Mouse (Mus musculus) intestine, embryonic 14.5 days (tissue): ENCODE results near the gene Kmo. TPM values are rescaled to one million over a fixed set of nuclear protein-coding genes. Genes with fewer than 3 reads are reported as not detected.

Experiments
- ATAC-seq: fragments of 200-750 bp; cut with Nextera tagmentation; replicated peaks from 2 replicates; pipeline ENCODE4 v1.8.0; 2017; ENCODE audit warnings: low read depth, moderate number of reproducible peaks, moderate TSS enrichment, moderate library complexity; ENCODE audit not compliant: low FRiP score, low TSS enrichment
- DNase-seq: peaks from one replicate; pipeline ENCODE4 v3.0.0-alpha.2; 2018; ENCODE audit warnings: low spot score
- H3K27ac ChIP-seq: fragments of 300-500 bp; sonication (generic); 2 replicates; pipeline ENCODE4 v1.5.1; 2014; ENCODE audit warnings: low read depth, mild to moderate bottlenecking, control low read depth
- H3K27me3 ChIP-seq: fragments of 300-500 bp; sonication (generic); replicated peaks from 2 replicates; pipeline ENCODE4 v1.6.1; 2014; ENCODE audit warnings: low read length, control low read depth; ENCODE audit not compliant: control insufficient read depth, insufficient read depth
- H3K36me3 ChIP-seq: fragments of 300-500 bp; sonication (generic); 2 replicates; pipeline ENCODE4 v1.6.1; 2014; ENCODE audit warnings: low read length, control low read depth; ENCODE audit not compliant: control insufficient read depth, insufficient read depth
- H3K4me1 ChIP-seq: fragments of 300-500 bp; sonication (generic); replicated peaks from 2 replicates; pipeline ENCODE4 v1.6.1; 2014; ENCODE audit warnings: low read length, control low read depth, mixed read lengths; ENCODE audit not compliant: control insufficient read depth, insufficient read depth
- H3K4me2 ChIP-seq: fragments of 300-500 bp; sonication (generic); 2 replicates; pipeline ENCODE4 v1.6.1; 2014; ENCODE audit warnings: low read length
- H3K4me3 ChIP-seq: fragments of 300-500 bp; sonication (generic); 2 replicates; pipeline ENCODE4 v1.5.1; 2014; ENCODE audit warnings: low read depth, low read length, control low read depth, mixed read lengths
- H3K9ac ChIP-seq: fragments of 300-500 bp; sonication (generic); 2 replicates; pipeline ENCODE4 v1.6.1; 2014; ENCODE audit warnings: mild to moderate bottlenecking, low read length
- H3K9me3 ChIP-seq: fragments of 300-500 bp; sonication (generic); 2 replicates; pipeline ENCODE4 v1.6.1; 2016; ENCODE audit warnings: low read length, control low read depth; ENCODE audit not compliant: control insufficient read depth
- WGBS: fragments of 180-500 bp; shearing (Covaris S2); extraction: QIAGEN DNeasy Blood & Tissue Kit; methylation state at CpG from one replicate; pipeline ENCODE4 v1.1.7; 2014; 5-methylcytosine and 5-hydroxymethylcytosine counted together
- polyA plus RNA-seq: library from polyadenylated mRNA; unstranded; fragments of >200 nt; fragmentation: Nextera tagmentation; extraction: Ambion mirVana; gene quantifications from 2 replicates; pipeline ENCODE4 v1.2.1, GENCODE M21; 2014

The Kmo gene
- polyA plus RNA-seq, 1 experiment from 2014 or later, result 0.46 TPM

- 40% methylated on average over 12 of the region's 12 CpGs for WGBS
- ATAC-seq, result 0 out of 2 replicates have a peak, but pooled peaks have one; percentile 1
Observed at GRCm38 (mm10) chr1:175693429-175693960, 73.3 kb downstream of the Kmo start.

GRCm38 (mm10) chr1:175698293-175698692, 78.1 kb downstream of the Kmo start, which contains the start of gene Wdr64:
TSS of gene Wdr64 (plus strand) at chr1:175698593.
- Histone ChIP-seq H3K9me3 (no peaks in the 10 kb centered on the region), H3K27me3 (no peaks in the 10 kb centered on the region), H3K4me1 (no peaks in the 10 kb centered on the region), H3K4me3 (no peak within 1 kb of the TSS), H3K36me3 (no peaks in the 10 kb centered on the region), H3K9ac (no peak within 1 kb of the TSS), H3K27ac (no peak within 1 kb of the TSS), H3K4me2 (no peak within 1 kb of the TSS)
- no peak for ATAC-seq
- DNase-seq, result no peak
- 63% methylated on average over 1 of the region's 1 CpGs for WGBS

More at GRCm38 (mm10) chr1:175693429-175693960, 73.3 kb downstream of the Kmo start:
- peak; percentile 58 for DNase-seq
- peaks cover 8% of the 10 kb centered on the region; the same call in 1 of the 2 replicates for H3K4me1 ChIP-seq
- no peaks in the 10 kb centered on the region for H3K36me3 ChIP-seq
- peak overlapping the region; percentile 32; the same call in 1 of the 2 replicates for H3K9ac ChIP-seq
- no peaks in the 10 kb centered on the region for H3K9me3 ChIP-seq
- peak overlapping the region; percentile 72 for H3K4me3 ChIP-seq
- H3K27ac ChIP-seq, result no peak overlapping the region
- H3K27me3 ChIP-seq, result no peaks in the 10 kb centered on the region
- H3K4me2 ChIP-seq, result peak overlapping the region; percentile 76

GRCm38 (mm10) chr1:175699375-175699774, 79.2 kb downstream of the Kmo start:
- ATAC-seq (no peak), DNase-seq (no peak)
- Histone ChIP-seq H3K4me1 (no peaks in the 10 kb centered on the region), H3K9ac (no peak overlapping the region), H3K4me3 (no peak overlapping the region), H3K27ac (no peak overlapping the region), H3K27me3 (no peaks in the 10 kb centered on the region), H3K9me3 (no peaks in the 10 kb centered on the region), H3K4me2 (no peak overlapping the region), H3K36me3 (no peaks in the 10 kb centered on the region)
- 78% methylated on average over 3 of the region's 3 CpGs for WGBS

DNA sequence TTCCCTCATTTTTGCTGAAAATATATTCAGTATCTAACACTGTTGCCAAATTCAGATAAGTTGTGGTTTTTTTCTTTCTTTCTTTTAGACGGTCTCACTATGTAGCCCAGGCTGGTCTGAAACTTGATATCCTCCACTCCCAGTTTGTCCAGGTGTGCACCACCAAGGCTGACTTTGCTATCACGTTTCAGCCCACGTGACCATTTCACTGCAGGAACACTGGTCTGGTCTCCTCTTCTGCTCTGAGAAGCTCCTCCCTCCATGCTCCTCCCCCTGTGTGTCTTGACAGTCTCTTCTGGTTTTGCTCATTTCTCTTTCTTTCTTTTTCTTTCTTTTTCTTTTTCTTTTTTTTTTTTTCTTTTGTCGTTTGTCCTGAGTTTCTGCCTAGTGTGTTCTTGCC, 79.6 kb downstream of the Kmo start:
- H3K9me3 ChIP-seq, result no peaks in the 10 kb centered on the region
- H3K4me2 ChIP-seq, result no peak overlapping the region
- no peak overlapping the region for H3K9ac ChIP-seq
- H3K27ac ChIP-seq, result no peak overlapping the region
- no peaks in the 10 kb centered on the region for H3K36me3 ChIP-seq
- no peaks in the 10 kb centered on the region for H3K4me1 ChIP-seq
- WGBS, result 41% methylated on average over 4 of the region's 4 CpGs
- H3K4me3 ChIP-seq, result no peak overlapping the region
- DNase-seq (no peak), ATAC-seq (no peak)
- no peaks in the 10 kb centered on the region for H3K27me3 ChIP-seq

DNA sequence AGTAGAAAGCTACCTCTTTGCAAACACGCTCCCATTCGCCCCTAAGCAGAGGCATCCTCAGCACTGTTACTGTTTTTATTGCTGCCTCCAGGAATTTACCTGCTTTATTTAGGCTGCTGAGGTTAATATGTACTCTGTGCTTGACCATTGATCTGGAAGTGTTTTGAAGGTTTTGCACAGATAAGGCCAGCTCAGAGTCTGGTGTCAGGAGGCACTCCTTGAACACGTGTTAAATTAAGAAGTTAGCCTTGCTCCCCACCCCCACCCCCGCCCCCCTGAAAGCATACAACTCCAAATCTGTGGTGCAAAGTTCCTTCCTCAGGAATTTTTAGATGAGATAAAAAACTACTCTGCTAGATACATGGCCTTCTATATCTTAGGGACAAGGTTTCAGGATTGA, 81.0 kb downstream of the Kmo start:
- ATAC-seq (peak; percentile 74; the same call in 1 of the 2 replicates), DNase-seq (no peak)
- 61% methylated on average over 4 of the region's 4 CpGs for WGBS
- no peaks in the 10 kb centered on the region for H3K9me3 ChIP-seq
- no peak overlapping the region for H3K4me3 ChIP-seq
- H3K27me3 ChIP-seq, result no peaks in the 10 kb centered on the region
- no peak overlapping the region for H3K4me2 ChIP-seq
- H3K4me1 ChIP-seq, result no peaks in the 10 kb centered on the region
- H3K36me3 ChIP-seq, result no peaks in the 10 kb centered on the region
- no peak overlapping the region for H3K27ac ChIP-seq
- no peak overlapping the region for H3K9ac ChIP-seq

DNA sequence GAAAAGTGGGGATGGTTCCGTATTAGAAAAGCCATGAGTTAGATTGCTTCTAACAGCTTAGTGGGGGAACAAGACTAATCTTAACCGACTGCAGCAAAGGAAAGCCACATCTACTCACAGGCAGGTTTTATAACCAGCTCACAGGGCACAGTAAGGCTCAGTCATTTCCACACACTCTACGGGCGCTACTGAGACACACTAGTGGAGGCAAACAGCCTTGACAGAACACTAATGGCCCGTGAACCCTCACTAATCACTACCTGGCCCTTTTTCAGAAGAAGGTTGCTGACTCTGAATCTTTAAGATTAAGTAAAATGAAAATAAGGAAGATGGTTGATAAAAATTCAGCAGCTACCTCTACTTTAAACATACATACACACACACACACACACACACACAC, 87.4 kb downstream of the Kmo start:
- Histone ChIP-seq H3K27ac (no peak overlapping the region), H3K4me3 (no peak overlapping the region), H3K9ac (no peak overlapping the region), H3K36me3 (no peaks in the 10 kb centered on the region), H3K9me3 (no peaks in the 10 kb centered on the region), H3K4me2 (no peak overlapping the region), H3K4me1 (no peaks in the 10 kb centered on the region), H3K27me3 (no peaks in the 10 kb centered on the region)
- DNase-seq (no peak), ATAC-seq (no peak)
- whole genome bisulfite sequencing, result 73% methylated on average over 5 of the region's 5 CpGs

DNA sequence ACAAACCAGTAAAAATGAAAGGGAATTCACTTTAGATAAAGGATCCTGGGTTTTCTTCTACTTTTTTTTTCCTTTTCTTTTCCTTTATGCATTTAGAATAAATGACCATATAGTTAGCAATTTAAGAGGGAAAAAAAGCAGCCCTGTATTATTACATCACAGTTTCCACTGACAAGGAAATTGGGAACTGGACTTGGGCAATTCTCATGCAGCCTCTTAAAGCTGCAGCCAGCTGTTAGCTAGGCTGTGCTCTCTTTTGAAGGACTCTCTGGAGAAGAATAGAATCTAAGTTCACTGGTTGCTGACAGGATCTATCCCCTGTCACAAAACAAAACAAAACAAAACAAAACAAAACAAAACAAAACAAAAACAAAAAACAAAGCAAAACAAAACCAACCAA, 87.8 kb downstream of the Kmo start:
- no peak overlapping the region for H3K4me3 ChIP-seq
- no peak overlapping the region for H3K9ac ChIP-seq
- no peak overlapping the region for H3K4me2 ChIP-seq
- no peak for DNase-seq
- H3K36me3 ChIP-seq, result no peaks in the 10 kb centered on the region
- H3K27me3 ChIP-seq, result no peaks in the 10 kb centered on the region
- no peak for ATAC-seq
- no peaks in the 10 kb centered on the region for H3K9me3 ChIP-seq
- no peaks in the 10 kb centered on the region for H3K4me1 ChIP-seq
- no peak overlapping the region for H3K27ac ChIP-seq

Other genes with a start within 250 kb of the Kmo start
- 2.4 and 2.7 TPM in 2 replicates for gene Rgs7, start 127.9 kb upstream of the Kmo start, polyA plus RNA-seq
- gene Fh1, start 5.3 kb downstream of the Kmo start, polyA plus RNA-seq, result 151 and 153 TPM in 2 replicates
- 8.5 and 11.3 TPM in 2 replicates for gene Opn3, start 72.4 kb downstream of the Kmo start, polyA plus RNA-seq
- 4.1 and 4.2 TPM in 2 replicates for gene Chml, start 72.5 kb downstream of the Kmo start, polyA plus RNA-seq
- gene Wdr64, start 78.2 kb downstream of the Kmo start, polyA plus RNA-seq, result not detected in 2 replicates